Mouse (Mus musculus): Measurements from ENCODE around the gene Pum1. TPM values are rescaled to one million over a fixed set of nuclear protein-coding genes. Genes with fewer than 3 reads are reported as not detected.

The Pum1 gene
- polyA plus RNA-seq, 1 experiment from 2014 or later, result 70.4 TPM

Other genes starting within 250 kb of the Pum1 start
- 3.6 and 4.7 TPM in 2 replicates for gene Nkain1, start 89.1 kb upstream of the Pum1 start, polyA plus RNA-seq (2014; fragmentation: Nextera tagmentation; extraction: Ambion mirVana)
- 34.7 and 35.7 TPM in 2 replicates for gene Sdc3, start 129.2 kb downstream of the Pum1 start, polyA plus RNA-seq (2014; fragmentation: Nextera tagmentation; extraction: Ambion mirVana)
- 74.2 and 76.1 TPM in 2 replicates for gene Laptm5, start 249.8 kb downstream of the Pum1 start, polyA plus RNA-seq (2014; fragmentation: Nextera tagmentation; extraction: Ambion mirVana)

Data from embryonic facial prominence, embryonic 14.5 days (tissue).